Mouse (Mus musculus) MEL (cell line): ENCODE results near the gene Hnrnpll. TPM values are rescaled to one million over a fixed set of nuclear protein-coding genes. Genes with fewer than 3 reads are reported as not detected.

Experiments used
- DNase-seq: peaks from one replicate; pipeline ENCODE4 v3.0.0; 2011; ENCODE audit warnings: low read depth, low spot score
- H3K27ac ChIP-seq: 2 replicates; pipeline ENCODE4 v1.5.1; 2012; ENCODE audit warnings: low read depth, mild to moderate bottlenecking, control low read depth, low read length, moderate library complexity; ENCODE audit not compliant: control insufficient read depth
- H3K27me3 ChIP-seq, 2 experiments: fragments of 150-350 bp in 1 of 2; sonication (generic) in 1 of 2; 2 replicates each; pipeline ENCODE4 v1.6.1; 2012; ENCODE audit warnings: low read length in 2 of 2, mild to moderate bottlenecking in 2 of 2, improper control_type of control experiment in 1 of 2, moderate library complexity in 1 of 2; ENCODE audit not compliant: insufficient read depth in 2 of 2, control insufficient read depth in 1 of 2
- H3K36me3 ChIP-seq, 2 experiments: 2 replicates each; pipeline ENCODE4 v1.6.1; 2012 to 2014; ENCODE audit warnings: low read length in 2 of 2, improper control_type of control experiment in 1 of 2, inconsistent platforms in 1 of 2, mild to moderate bottlenecking in 1 of 2; ENCODE audit not compliant: insufficient read depth in 2 of 2, control insufficient read depth in 1 of 2
- H3K4me1 ChIP-seq, 2 experiments: fragments of 150-350 bp in 1 of 2; sonication (generic) in 1 of 2; 2 replicates each; pipeline ENCODE4 v1.6.1; 2012; ENCODE audit warnings: low read length in 2 of 2, improper control_type of control experiment in 1 of 2, mild to moderate bottlenecking in 1 of 2; ENCODE audit not compliant: insufficient read depth in 2 of 2, control insufficient read depth in 1 of 2
- H3K4me3 ChIP-seq, 2 experiments: fragments of 150-350 bp in 1 of 2; sonication (generic) in 1 of 2; 2 replicates each; pipeline ENCODE4 v1.5.1; 2012; ENCODE audit warnings: low read depth in 2 of 2, low read length in 2 of 2, mild to moderate bottlenecking in 2 of 2, moderate library complexity in 2 of 2, control low read depth in 1 of 2, improper control_type of control experiment in 1 of 2; ENCODE audit not compliant: control insufficient read depth in 1 of 2, insufficient read depth in 1 of 2
- H3K79me2 ChIP-seq: 2 replicates; pipeline ENCODE4 v1.6.1; 2012; ENCODE audit warnings: mild to moderate bottlenecking, low read length, moderate library complexity; ENCODE audit not compliant: control insufficient read depth, poor library complexity, insufficient read depth
- H3K9ac ChIP-seq: 2 replicates; pipeline ENCODE4 v1.6.1; 2012; ENCODE audit warnings: low read depth, mild to moderate bottlenecking, control low read depth, low read length, moderate library complexity; ENCODE audit not compliant: control insufficient read depth, poor library complexity, severe bottlenecking
- H3K9me3 ChIP-seq: fragments of 150-350 bp; sonication (generic); replicated peaks from 2 replicates; pipeline ENCODE4 v1.6.1; 2012; ENCODE audit warnings: mild to moderate bottlenecking, low read length, improper control_type of control experiment, moderate library complexity; ENCODE audit not compliant: insufficient read depth
- CHD1 ChIP-seq: IDR thresholded peaks from 2 replicates; pipeline ENCODE4 v1.6.1; 2012; ENCODE audit warnings: low read depth, mild to moderate bottlenecking, inconsistent platforms, low read length, improper control_type of control experiment
- CHD2 ChIP-seq: IDR thresholded peaks from 2 replicates; pipeline ENCODE4 v1.6.1; 2011; ENCODE audit warnings: low read length, improper control_type of control experiment
- CTCF ChIP-seq, 3 experiments: IDR thresholded peaks in 2 of 3; conservative IDR thresholded peaks in 1 of 3; 2 replicates each; pipeline ENCODE4 v1.5.1; 2011 to 2012; ENCODE audit warnings: low read length in 3 of 3, low read depth in 2 of 3, mild to moderate bottlenecking in 2 of 3, improper control_type of control experiment in 1 of 3, inconsistent platforms in 1 of 3, mixed read lengths in 1 of 3, moderate library complexity in 1 of 3; ENCODE audit not compliant: control insufficient read depth in 1 of 3, insufficient read depth in 1 of 3, poor library complexity in 1 of 3, severe bottlenecking in 1 of 3
- EP300 ChIP-seq, 2 experiments: IDR thresholded peaks; 2 replicates each; pipeline ENCODE4 v1.6.1; 2011; ENCODE audit warnings: improper control_type of control experiment in 2 of 2, low read length in 2 of 2, low read depth in 1 of 2, mild to moderate bottlenecking in 1 of 2
- ETS1 ChIP-seq: IDR thresholded peaks from 2 replicates; pipeline ENCODE4 v1.6.1; 2012; ENCODE audit warnings: low read depth, mild to moderate bottlenecking, inconsistent platforms, low read length, improper control_type of control experiment, moderate library complexity
- HCFC1 ChIP-seq: IDR thresholded peaks from 2 replicates; pipeline ENCODE4 v1.6.1; 2012; ENCODE audit warnings: low read depth, mild to moderate bottlenecking, inconsistent platforms, low read length, improper control_type of control experiment, moderate library complexity
- MAZ ChIP-seq: IDR thresholded peaks from 2 replicates; pipeline ENCODE4 v1.6.1; 2012; ENCODE audit warnings: low read depth, mild to moderate bottlenecking, inconsistent platforms, low read length, improper control_type of control experiment
- MYC ChIP-seq: IDR thresholded peaks from 2 replicates; pipeline ENCODE4 v1.6.1; 2011; ENCODE audit warnings: low read depth, mild to moderate bottlenecking, low read length, improper control_type of control experiment, moderate library complexity
- POLR2AphosphoS2 ChIP-seq: IDR thresholded peaks from 2 replicates; pipeline ENCODE4 v1.6.1; 2011; ENCODE audit warnings: low read length, improper control_type of control experiment
- RCOR1 ChIP-seq: IDR thresholded peaks from 2 replicates; pipeline ENCODE4 v1.6.1; 2012; ENCODE audit warnings: low read depth, mild to moderate bottlenecking, inconsistent platforms, low read length, improper control_type of control experiment
- SIN3A ChIP-seq: IDR thresholded peaks from 2 replicates; pipeline ENCODE4 v1.6.1; 2012; ENCODE audit warnings: low read length, improper control_type of control experiment, inconsistent platforms
- SMC3 ChIP-seq: IDR thresholded peaks from 2 replicates; pipeline ENCODE4 v1.6.1; 2011; ENCODE audit warnings: low read depth, low read length, improper control_type of control experiment
- TAL1 ChIP-seq: IDR thresholded peaks from 2 replicates; pipeline ENCODE4 v1.6.1; 2012; ENCODE audit warnings: mild to moderate bottlenecking, inconsistent platforms, low read length, moderate library complexity, mixed read lengths
- TBP ChIP-seq: IDR thresholded peaks from 2 replicates; pipeline ENCODE4 v1.8.0; 2011; ENCODE audit warnings: low read depth, low read length, improper control_type of control experiment
- TCF12 ChIP-seq: IDR thresholded peaks from 2 replicates; pipeline ENCODE4 v1.6.1; 2014; ENCODE audit warnings: low read depth, mild to moderate bottlenecking, inconsistent platforms, low read length, improper control_type of control experiment, moderate library complexity
- UBTF ChIP-seq: IDR thresholded peaks from 2 replicates; pipeline ENCODE4 v1.6.1; 2012; ENCODE audit warnings: low read depth, mild to moderate bottlenecking, inconsistent platforms, low read length, improper control_type of control experiment, moderate library complexity, borderline replicate concordance; ENCODE audit not compliant: insufficient read depth
- USF1 ChIP-seq: IDR thresholded peaks from 2 replicates; pipeline ENCODE4 v1.6.1; 2014; ENCODE audit warnings: low read depth, mild to moderate bottlenecking, inconsistent platforms, low read length, improper control_type of control experiment, moderate library complexity
- ZC3H11A ChIP-seq: IDR thresholded peaks from 2 replicates; pipeline ENCODE4 v1.6.1; 2012; ENCODE audit warnings: low read depth, mild to moderate bottlenecking, inconsistent platforms, low read length, improper control_type of control experiment
- ZKSCAN1 ChIP-seq: IDR thresholded peaks from 2 replicates; pipeline ENCODE4 v1.6.1; 2012; ENCODE audit warnings: low read depth, mild to moderate bottlenecking, inconsistent platforms, low read length, improper control_type of control experiment, moderate library complexity
- polyA plus RNA-seq, 2 experiments: library from polyadenylated mRNA; stranded (reverse) in 1 of 2; unstranded in 1 of 2; fragments of >175 nt in 1 of 2; fragments of >200 nt in 1 of 2; gene quantifications; 2 replicates each; pipeline versions ENCODE4 v1.2.1 to v1.2.4; 2012; ENCODE audit warnings: low replicate concordance in 2 of 2, low read depth in 1 of 2; ENCODE audit not compliant: insufficient read length in 2 of 2, insufficient read depth in 1 of 2, missing spikeins in 1 of 2
- total RNA-seq: library from RNA; depleted of rRNA; stranded (reverse); fragments of 300-350 nt; gene quantifications from 2 replicates; pipeline ENCODE4 v1.2.3, GENCODE M21; 2012

The Hnrnpll gene
- total and polyA plus RNA-seq, 3 experiments = 48.7 to 142 (median 77.7) TPM

DNA sequence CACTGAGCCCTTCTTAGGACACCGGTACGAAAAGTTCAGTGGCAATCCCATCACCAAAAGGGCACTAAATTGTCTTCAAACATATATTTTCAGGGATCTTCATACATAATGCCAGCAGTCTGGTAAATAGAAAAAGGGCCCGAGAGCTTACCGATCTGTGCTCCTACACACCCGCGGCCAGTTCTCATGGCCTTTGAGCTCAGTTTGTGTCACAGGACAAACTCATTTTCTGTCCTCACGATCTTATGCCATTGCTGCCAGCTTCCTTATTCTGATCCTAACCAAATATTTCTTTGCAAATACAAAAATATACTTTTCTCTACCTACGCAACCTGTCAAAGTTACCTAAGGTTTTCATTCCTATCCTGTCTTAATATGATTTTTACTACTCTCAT lies 34.6 kb upstream of the Hnrnpll start:
- Histone ChIP-seq H3K4me3 (no peak overlapping the region), H3K27ac (no peak overlapping the region), H3K36me3 (no peaks in the 10 kb centered on the region), H3K79me2 (no peaks in the 10 kb centered on the region), H3K9me3 (no peaks in the 10 kb centered on the region), H3K4me1 (no peaks in the 10 kb centered on the region), H3K27me3 (no peaks in the 10 kb centered on the region; a peak in 2 of 4 replicates), H3K9ac (no peak overlapping the region)
- TF ChIP-seq CHD1 = no peak
- no peak for TF ChIP-seq CHD2
- TF ChIP-seq MYC = no peak
- no peak for TF ChIP-seq ZC3H11A
- no peak for TF ChIP-seq TCF12
- TF ChIP-seq SMC3 = no peak
- no peak for TF ChIP-seq UBTF
- no peak for TF ChIP-seq POLR2AphosphoS2
- no peak for TF ChIP-seq HCFC1
- TF ChIP-seq TBP = no peak
- no peak for TF ChIP-seq RCOR1
- no peak for TF ChIP-seq TAL1
- TF ChIP-seq EP300 (IDR thresholded peaks at IDR 0.05; ENCODE audit: low read depth in 1 of 2, low read length in 2 of 2) = no peak
- TF ChIP-seq ZKSCAN1 = no peak
- DNase-seq = no peak

DNA sequence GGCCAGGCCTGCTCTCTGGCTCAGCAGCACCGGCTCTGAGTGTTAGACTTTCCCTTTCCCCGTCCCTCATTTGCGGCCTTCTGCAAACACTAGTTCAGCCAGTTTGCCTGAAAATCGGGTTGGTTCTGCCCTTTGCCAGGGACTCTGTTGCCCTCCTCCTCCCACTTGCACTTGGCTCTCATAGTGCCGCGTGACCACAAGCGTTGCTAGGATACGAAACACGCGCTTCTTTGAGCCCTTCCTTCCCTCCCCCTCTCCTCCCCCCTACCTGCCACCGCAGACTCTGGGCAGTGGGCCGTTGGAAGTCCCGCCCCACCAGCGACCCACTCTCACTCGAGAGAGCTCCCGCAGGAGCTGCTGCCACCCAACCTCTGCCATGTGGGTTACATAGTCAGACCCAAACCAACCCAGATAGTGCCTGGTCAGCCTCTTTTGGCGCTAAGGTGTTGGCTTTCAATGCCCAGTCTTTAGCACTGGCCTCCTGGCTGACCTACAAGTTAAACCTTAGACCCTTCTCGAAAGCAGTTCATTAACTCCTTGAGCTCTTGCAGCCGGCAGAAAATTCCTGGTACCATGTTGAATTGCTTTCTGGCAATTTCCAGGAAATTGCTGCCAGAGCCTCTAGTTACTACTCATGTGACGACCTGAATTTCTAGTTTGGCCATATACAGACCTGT lies 34.0 kb upstream of the Hnrnpll start:
- H3K27ac ChIP-seq = no peak overlapping the region
- no peak overlapping the region for H3K9ac ChIP-seq

More for the DNA sequence above, 34.0 kb upstream of the Hnrnpll start:
- Histone ChIP-seq H3K36me3 (no peaks in the 10 kb centered on the region), H3K4me3 (no peak overlapping the region), H3K27me3 (no peaks in the 10 kb centered on the region; a peak in 2 of 4 replicates), H3K9me3 (no peaks in the 10 kb centered on the region), H3K79me2 (no peaks in the 10 kb centered on the region), H3K4me1 (no peaks in the 10 kb centered on the region)
- no peak for TF ChIP-seq ZC3H11A
- TF ChIP-seq SIN3A = no peak
- TF ChIP-seq CTCF (IDR thresholded peaks at IDR 0.05 in 2 of 3, conservative IDR thresholded peaks at IDR 0.05 in 1 of 3; ENCODE audit: control insufficient read depth in 1 of 3, insufficient read depth in 1 of 3, low read depth in 2 of 3, low read length in 3 of 3, poor library complexity in 1 of 3, severe bottlenecking in 1 of 3) = no peak
- TF ChIP-seq ETS1 = no peak
- TF ChIP-seq USF1 = no peak
- TF ChIP-seq MAZ = no peak
- DNase-seq = no peak
